Mouse (Mus musculus): ENCODE data around the gene Clec12a. TPM values are rescaled to one million over a fixed set of nuclear protein-coding genes. Genes with fewer than 3 reads are reported as not detected.

Clec12a gene
- polyA plus RNA-seq, 1 experiment, result not detected

- Histone ChIP-seq H3K36me3 (ENCODE audit: control insufficient read depth) (no peaks in the 10 kb centered on the region), H3K9me3 (ENCODE audit: control insufficient read depth, low read length) (no peaks in the 10 kb centered on the region), H3K4me1 (ENCODE audit: control insufficient read depth) (no peaks in the 10 kb centered on the region; the same call in 1 of the 2 replicates), H3K27me3 (ENCODE audit: control insufficient read depth) (no peaks in the 10 kb centered on the region), H3K4me3 (replicated peaks) (no peak overlapping the region)
- no peak for TF ChIP-seq TAL1 (IDR thresholded peaks at IDR 0.05; ENCODE audit: low read length)
- TF ChIP-seq GATA1 (IDR thresholded peaks at IDR 0.05; ENCODE audit: low read length), result no peak
These were observed 21.5 kb downstream of the Clec12a start for GRCm38 (mm10) chr6:129363942-129364341.

GRCm38 (mm10) chr6:129365959-129366359 is 23.5 kb downstream of the Clec12a start:
- Histone ChIP-seq H3K9me3 (ENCODE audit: control insufficient read depth, low read length) (no peaks in the 10 kb centered on the region), H3K27me3 (ENCODE audit: control insufficient read depth) (no peaks in the 10 kb centered on the region), H3K4me3 (replicated peaks) (no peak overlapping the region), H3K36me3 (ENCODE audit: control insufficient read depth) (no peaks in the 10 kb centered on the region), H3K4me1 (ENCODE audit: control insufficient read depth) (no peaks in the 10 kb centered on the region; the same call in 1 of the 2 replicates)
- no peak for TF ChIP-seq TAL1 (IDR thresholded peaks at IDR 0.05; ENCODE audit: low read length)
- no peak for TF ChIP-seq GATA1 (IDR thresholded peaks at IDR 0.05; ENCODE audit: low read length)

- Histone ChIP-seq H3K36me3 (ENCODE audit: control insufficient read depth) (no peaks in the 10 kb centered on the region), H3K4me3 (replicated peaks) (no peak overlapping the region), H3K27me3 (ENCODE audit: control insufficient read depth) (no peaks in the 10 kb centered on the region), H3K4me1 (ENCODE audit: control insufficient read depth) (no peaks in the 10 kb centered on the region), H3K9me3 (ENCODE audit: control insufficient read depth, low read length) (no peaks in the 10 kb centered on the region)
- no peak for TF ChIP-seq TAL1 (IDR thresholded peaks at IDR 0.05; ENCODE audit: low read length)
- TF ChIP-seq GATA1 (IDR thresholded peaks at IDR 0.05; ENCODE audit: low read length), result no peak
These were observed 27.1 kb downstream of the Clec12a start for GRCm38 (mm10) chr6:129369374-129370132.

GRCm38 (mm10) chr6:129374937-129375471 is 32.5 kb downstream of the Clec12a start:
- TF ChIP-seq GATA1 (IDR thresholded peaks at IDR 0.05; ENCODE audit: low read length) (no peak), TAL1 (IDR thresholded peaks at IDR 0.05; ENCODE audit: low read length) (no peak)
- H3K9me3 ChIP-seq (ENCODE audit: control insufficient read depth, low read length), result no peaks in the 10 kb centered on the region
- H3K36me3 ChIP-seq (ENCODE audit: control insufficient read depth), result no peaks in the 10 kb centered on the region
- H3K4me3 ChIP-seq (replicated peaks), result no peak overlapping the region
- no peaks in the 10 kb centered on the region for H3K27me3 ChIP-seq (ENCODE audit: control insufficient read depth)
- no peaks in the 10 kb centered on the region for H3K4me1 ChIP-seq (ENCODE audit: control insufficient read depth)

GRCm38 (mm10) chr6:129380454-129380853 is 38.0 kb downstream of the Clec12a start:
- Histone ChIP-seq H3K9me3 (ENCODE audit: control insufficient read depth, low read length) (no peaks in the 10 kb centered on the region), H3K36me3 (ENCODE audit: control insufficient read depth) (no peaks in the 10 kb centered on the region), H3K4me1 (ENCODE audit: control insufficient read depth) (no peaks in the 10 kb centered on the region), H3K4me3 (replicated peaks) (no peak overlapping the region), H3K27me3 (ENCODE audit: control insufficient read depth) (no peaks in the 10 kb centered on the region)
- TF ChIP-seq TAL1 (IDR thresholded peaks at IDR 0.05; ENCODE audit: low read length), result no peak
- no peak for TF ChIP-seq GATA1 (IDR thresholded peaks at IDR 0.05; ENCODE audit: low read length)

GRCm38 (mm10) chr6:129381736-129382135 is 39.2 kb downstream of the Clec12a start:
- TF ChIP-seq GATA1 (IDR thresholded peaks at IDR 0.05; ENCODE audit: low read length) (no peak), TAL1 (IDR thresholded peaks at IDR 0.05; ENCODE audit: low read length) (no peak)
- H3K27me3 ChIP-seq (ENCODE audit: control insufficient read depth), result no peaks in the 10 kb centered on the region
- H3K9me3 ChIP-seq (ENCODE audit: control insufficient read depth, low read length), result no peaks in the 10 kb centered on the region
- H3K4me1 ChIP-seq (ENCODE audit: control insufficient read depth), result no peaks in the 10 kb centered on the region
- no peak overlapping the region for H3K4me3 ChIP-seq (replicated peaks)
- no peaks in the 10 kb centered on the region for H3K36me3 ChIP-seq (ENCODE audit: control insufficient read depth)

- TF ChIP-seq TAL1 (IDR thresholded peaks at IDR 0.05; ENCODE audit: low read length), result no peak
- TF ChIP-seq GATA1 (IDR thresholded peaks at IDR 0.05; ENCODE audit: low read length), result no peak
These were observed 41.0 kb downstream of the Clec12a start for GRCm38 (mm10) chr6:129383466-129383865.

GRCm38 (mm10) chr6:129385000-129385399 is 42.5 kb downstream of the Clec12a start:
- Histone ChIP-seq H3K4me3 (replicated peaks) (no peak overlapping the region), H3K36me3 (ENCODE audit: control insufficient read depth) (no peaks in the 10 kb centered on the region), H3K4me1 (ENCODE audit: control insufficient read depth) (no peaks in the 10 kb centered on the region), H3K9me3 (ENCODE audit: control insufficient read depth, low read length) (no peaks in the 10 kb centered on the region), H3K27me3 (ENCODE audit: control insufficient read depth) (no peaks in the 10 kb centered on the region)
- TF ChIP-seq TAL1 (IDR thresholded peaks at IDR 0.05; ENCODE audit: low read length) (no peak), GATA1 (IDR thresholded peaks at IDR 0.05; ENCODE audit: low read length) (no peak)

More at GRCm38 (mm10) chr6:129383466-129383865, 41.0 kb downstream of the Clec12a start:
- Histone ChIP-seq H3K4me1 (ENCODE audit: control insufficient read depth) (no peaks in the 10 kb centered on the region), H3K36me3 (ENCODE audit: control insufficient read depth) (no peaks in the 10 kb centered on the region), H3K27me3 (ENCODE audit: control insufficient read depth) (no peaks in the 10 kb centered on the region), H3K9me3 (ENCODE audit: control insufficient read depth, low read length) (no peaks in the 10 kb centered on the region), H3K4me3 (replicated peaks) (no peak overlapping the region)

- no peaks in the 10 kb centered on the region for H3K9me3 ChIP-seq (ENCODE audit: control insufficient read depth, low read length)
- TF ChIP-seq GATA1 (IDR thresholded peaks at IDR 0.05; ENCODE audit: low read length) (no peak), TAL1 (IDR thresholded peaks at IDR 0.05; ENCODE audit: low read length) (no peak)
- H3K4me1 ChIP-seq (ENCODE audit: control insufficient read depth), result no peaks in the 10 kb centered on the region
- no peaks in the 10 kb centered on the region for H3K27me3 ChIP-seq (ENCODE audit: control insufficient read depth)
- no peaks in the 10 kb centered on the region for H3K36me3 ChIP-seq (ENCODE audit: control insufficient read depth)
- no peak within 1 kb of the TSS for H3K4me3 ChIP-seq (replicated peaks)
These were observed 43.3 kb downstream of the Clec12a start, which contains the start of gene Clec12b for GRCm38 (mm10) chr6:129385774-129386173. Gene Clec12b (minus strand): TSS chr6:129385874.

Measured in erythroblast, embryonic 14.5 days (primary cell).